Mouse (Mus musculus) left cerebral cortex, adult 9 months (tissue): Measurements from ENCODE around the gene Abcc4.
A peak's percentile ranks its signal among the peaks of the same experiment; 100 is the strongest.
"Not testable (repeated sequence)": the region's sequence is repeated elsewhere in the genome, so short reads cannot be mapped to it uniquely, and the experiment has no call there.

Experiments
- DNase-seq, 2 experiments: peaks; one replicate each; pipeline ENCODE4 v3.0.0; 2022; ENCODE audit warnings: low spot score in 2 of 2

Gene Abcc4

DNA sequence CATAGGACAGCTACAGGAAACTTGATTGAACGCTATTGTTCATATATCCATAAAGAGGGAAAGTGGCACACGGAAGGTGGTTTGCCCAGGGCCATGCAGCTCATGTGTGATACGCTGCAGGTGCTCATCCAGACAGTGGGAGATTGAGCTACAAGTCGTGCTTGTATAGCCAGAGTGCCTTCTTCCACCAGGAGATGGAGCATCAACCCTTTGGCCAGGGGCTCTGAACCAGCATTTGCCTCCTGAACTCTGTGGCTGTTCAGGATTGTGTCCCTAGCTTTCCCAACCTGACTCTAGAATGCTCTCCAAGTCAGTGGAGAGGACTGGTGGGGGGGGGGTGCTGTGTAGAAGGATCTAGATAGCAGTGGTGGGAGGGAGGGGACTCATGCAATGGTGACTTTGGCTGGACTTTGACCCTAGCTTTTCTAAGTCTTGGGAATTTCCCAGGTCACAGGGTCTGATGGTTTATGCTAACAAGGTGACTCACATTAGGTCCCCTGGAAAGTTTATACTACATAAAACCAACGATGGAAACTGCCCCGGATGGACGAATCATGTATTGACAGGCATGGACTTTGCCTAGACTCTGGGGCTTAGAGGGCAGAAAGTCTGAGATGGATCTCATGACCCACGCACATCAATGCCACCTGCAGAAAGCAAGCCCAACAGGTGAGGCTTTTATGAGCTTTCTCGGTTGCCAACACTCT lies 27.6 kb downstream of the Abcc4 start:
- DNase-seq, result no peak

DNA sequence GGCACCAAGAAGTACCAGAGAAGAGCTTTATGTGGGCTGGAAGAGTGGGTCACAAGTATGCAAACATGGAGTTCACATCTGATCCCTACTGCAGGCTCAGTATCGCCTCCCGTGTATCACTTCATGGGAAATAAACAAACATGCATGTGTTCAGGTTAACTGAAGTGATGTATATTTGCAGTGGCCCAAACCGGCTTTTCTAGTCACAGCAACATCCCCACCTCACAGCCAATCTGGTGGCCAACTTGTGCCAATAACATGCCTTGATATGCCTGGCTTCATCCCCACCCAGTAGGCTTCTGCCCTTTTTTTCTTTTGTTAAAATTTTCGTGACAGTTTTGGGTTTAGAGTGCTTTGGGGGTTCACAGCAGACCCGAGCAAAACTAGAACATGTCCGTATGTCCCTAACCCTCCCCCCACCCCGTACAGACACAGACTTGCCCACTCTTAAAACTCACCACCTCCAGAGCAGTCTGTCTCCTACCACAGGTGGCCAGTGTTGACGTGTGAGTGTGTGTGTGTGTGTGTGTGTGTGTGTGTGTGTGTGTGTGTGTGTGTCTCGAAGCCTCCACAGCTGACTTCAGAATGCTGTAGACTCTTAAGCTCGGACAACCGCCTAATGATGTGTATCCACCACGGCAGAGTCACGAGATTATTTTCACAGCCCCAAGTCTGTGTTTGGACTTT lies 29.6 kb downstream of the Abcc4 start:
- DNase-seq, result no peak

DNA sequence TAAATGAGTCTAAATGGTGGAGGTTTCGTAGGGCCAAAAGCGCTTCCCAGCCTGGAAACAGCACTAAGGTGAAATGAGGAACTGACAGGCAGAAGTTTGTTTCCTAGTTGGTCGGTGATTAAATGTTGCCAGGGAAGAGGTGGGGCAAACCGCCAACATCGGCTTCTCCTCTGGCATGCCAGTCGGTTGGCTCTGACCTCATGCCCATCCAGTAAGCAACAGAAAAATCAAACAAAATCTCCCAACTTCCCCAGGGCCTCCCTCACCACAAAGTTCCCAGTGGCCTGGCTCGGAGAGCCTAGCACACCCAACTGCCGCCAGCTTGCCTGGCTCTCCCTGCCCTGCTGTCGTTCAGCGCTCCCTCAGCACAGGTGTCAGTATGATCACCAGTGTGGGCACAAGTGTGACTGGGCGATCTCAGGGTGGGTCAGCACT lies 31.3 kb downstream of the Abcc4 start:
- DNase-seq, result no peak

DNA sequence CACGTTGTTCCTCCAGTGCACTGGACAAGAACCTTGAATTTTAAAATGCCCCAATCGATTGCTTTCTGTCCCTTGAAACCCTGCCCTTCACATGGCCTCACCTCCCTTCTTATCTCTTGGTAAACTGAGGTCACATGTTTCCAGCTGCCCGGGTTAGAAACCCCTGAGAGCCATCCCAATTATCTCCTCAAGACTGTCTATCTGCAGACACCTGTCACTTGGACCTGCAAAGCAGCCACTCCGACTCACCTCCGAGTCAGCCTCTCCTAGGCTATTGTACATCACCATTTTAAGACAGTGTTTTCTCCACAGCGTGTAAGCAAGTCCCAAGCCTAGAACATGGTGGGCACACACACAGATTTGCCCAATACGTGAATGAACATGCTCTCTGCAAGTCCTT lies 31.8 kb downstream of the Abcc4 start:
- DNase-seq, result no peak

DNA sequence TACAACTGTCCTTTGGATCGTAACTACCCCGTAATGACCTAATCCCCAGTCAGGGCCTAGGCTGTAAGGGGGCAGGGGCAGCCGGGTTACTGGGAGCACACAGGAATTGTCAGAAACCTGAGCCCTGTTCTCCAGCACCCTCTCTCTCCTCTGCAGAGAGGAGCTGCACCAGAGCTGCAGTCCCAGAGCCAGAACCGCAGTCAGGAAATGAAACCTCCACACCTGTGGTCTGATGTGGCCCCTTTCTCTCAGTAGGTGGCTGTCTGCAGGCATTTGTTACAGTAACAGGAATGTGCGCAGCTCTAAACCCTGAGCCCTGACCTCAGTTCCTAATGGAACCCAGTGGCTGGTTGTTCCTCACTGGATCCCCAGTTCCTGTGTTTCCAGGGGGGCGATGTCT lies 32.5 kb downstream of the Abcc4 start:
- DNase-seq, result no peak

DNA sequence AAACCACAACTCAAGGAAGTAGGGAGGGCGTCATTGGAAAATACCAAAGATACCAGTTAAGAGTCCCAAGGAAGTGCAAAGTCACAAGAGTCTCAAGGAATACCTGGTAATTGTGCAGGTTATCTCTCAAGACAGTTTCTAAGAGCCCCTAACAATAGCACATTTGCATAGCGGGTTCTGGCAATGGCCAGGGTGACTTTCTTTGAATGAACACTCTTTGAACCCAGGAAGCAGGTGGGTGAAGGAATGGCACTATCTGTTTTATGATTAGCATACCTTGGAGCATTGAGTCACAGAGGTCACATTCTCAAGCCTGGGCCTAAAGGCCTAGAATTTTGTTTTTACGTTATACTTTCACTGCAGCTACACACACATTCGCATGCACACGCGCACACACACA lies 33.1 kb downstream of the Abcc4 start:
- not testable (repeated sequence) for DNase-seq

DNA sequence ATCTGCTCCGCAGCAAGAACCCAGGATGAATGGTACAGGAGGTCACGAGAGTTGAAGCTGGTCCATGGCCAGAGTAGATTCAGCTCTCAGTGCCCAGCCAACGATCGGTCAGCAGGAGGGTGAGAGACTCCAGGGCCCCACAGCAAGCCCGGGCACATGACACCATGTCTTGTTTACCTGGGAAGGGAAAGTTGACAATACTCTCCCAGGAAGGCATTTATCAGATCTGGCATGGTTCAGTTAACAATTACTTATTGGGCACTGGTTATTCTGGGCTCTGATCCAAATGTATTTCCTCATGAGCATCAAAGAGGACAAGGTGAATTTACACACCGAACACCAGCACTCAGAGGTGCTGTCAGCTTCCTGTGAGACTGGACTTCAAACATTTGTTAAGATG lies 38.5 kb downstream of the Abcc4 start:
- no peak for DNase-seq

DNA sequence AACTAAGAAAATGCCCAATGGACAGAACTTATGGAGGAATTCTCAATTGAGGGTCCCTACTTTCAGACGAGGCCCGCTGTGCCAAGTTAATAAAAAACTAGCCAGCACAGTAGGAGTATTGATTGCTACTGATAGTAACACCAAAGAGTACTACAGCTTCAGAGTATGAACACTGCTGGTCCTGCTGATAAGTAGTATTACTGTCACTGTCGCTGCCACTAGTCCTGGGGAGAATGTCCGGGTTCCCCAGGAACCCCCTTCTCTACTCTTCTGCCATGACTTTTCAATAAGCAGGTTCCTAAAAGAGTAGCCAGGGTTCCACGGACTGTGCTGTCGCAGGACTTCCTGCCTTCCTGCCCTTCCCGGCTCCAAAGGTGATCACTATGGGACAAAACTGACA lies 41.4 kb downstream of the Abcc4 start:
- no peak for DNase-seq

DNA sequence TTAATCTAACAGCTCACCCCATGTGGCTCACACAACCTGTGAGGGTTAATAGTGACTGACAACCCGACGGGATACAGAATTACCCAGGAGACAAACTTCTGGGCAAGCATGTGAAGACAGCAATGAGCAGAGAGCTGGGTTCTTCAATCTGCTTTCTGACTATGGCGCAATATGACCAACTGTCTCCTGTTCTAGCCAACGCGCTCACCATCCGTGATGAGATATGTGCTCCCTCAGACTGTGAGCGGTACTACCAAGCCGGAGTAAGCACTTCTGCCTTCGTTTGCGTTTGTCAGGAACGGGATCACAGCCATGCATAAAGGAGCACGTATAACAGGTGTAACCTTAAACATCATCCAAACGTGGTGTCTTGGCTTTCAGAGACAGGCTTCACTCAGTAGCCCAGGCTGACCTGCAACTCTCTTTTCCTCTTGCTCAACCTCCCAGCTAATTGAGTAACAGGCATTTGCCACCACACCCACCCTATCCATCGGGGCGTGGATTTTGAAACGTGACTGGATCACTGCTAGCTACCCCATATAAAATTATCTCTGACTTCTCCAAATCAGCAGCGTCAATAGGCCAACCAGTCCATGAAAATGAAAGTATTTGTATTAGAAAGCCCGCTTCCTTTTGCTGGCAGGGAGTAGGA lies 43.3 kb downstream of the Abcc4 start:
- no peak for DNase-seq

DNA sequence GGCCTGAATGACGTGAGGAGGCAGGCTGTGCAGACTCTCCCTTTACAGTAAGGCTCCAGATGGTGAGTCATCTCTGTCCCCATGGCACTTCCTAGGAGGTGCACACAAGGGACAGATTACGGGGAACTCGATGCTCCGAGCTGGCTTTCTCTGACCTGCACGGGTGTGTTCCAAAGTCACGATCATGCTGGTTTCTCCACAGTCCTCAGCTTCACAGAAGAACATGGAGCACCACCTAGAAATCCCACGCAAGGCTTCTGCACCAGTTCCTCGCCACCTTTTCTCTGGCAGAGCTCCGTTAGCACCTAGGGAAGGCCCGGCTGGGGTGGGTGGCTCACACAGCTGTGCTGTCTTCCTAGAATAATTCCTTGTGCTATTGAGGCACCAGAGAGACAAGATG lies 43.9 kb downstream of the Abcc4 start:
- peak; percentile 52 to 82 for DNase-seq

DNA sequence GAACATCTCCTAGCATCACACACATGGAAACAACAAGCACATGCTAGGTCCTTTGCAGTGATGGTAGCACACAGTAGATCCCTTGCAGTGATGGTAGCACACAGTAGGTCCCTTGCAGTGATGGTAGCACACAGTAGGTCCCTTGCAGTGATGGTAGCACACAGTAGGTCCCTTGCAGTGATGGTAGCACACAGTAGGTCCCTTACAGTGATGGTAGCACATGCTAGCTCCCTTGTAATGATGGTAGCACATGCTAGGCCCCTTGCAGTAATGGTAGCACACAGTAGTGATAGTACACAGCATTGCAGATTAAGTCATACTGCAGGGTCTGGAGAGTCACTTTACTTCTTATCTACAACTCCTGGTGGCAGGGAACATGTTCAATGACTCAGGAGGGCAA lies 46.8 kb downstream of the Abcc4 start:
- no peak for DNase-seq

DNA sequence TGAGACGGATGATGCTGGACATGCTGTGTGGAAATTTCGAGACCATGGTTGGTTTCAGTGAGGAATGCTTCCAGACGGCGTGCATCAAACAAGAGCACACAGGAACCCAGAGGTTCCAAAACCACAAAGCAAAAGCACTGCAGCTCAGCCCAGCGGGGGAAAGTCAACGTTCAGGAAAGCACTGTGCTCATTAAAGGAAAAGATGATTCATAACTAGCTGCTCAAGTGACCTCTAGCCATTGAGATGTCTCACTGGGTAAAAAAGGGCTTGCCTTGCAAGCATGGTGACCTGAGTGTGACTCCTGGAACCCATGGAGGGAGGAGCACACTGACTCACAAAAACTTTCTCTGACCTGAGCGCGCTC lies 47.7 kb downstream of the Abcc4 start:
- DNase-seq, result no peak

DNA sequence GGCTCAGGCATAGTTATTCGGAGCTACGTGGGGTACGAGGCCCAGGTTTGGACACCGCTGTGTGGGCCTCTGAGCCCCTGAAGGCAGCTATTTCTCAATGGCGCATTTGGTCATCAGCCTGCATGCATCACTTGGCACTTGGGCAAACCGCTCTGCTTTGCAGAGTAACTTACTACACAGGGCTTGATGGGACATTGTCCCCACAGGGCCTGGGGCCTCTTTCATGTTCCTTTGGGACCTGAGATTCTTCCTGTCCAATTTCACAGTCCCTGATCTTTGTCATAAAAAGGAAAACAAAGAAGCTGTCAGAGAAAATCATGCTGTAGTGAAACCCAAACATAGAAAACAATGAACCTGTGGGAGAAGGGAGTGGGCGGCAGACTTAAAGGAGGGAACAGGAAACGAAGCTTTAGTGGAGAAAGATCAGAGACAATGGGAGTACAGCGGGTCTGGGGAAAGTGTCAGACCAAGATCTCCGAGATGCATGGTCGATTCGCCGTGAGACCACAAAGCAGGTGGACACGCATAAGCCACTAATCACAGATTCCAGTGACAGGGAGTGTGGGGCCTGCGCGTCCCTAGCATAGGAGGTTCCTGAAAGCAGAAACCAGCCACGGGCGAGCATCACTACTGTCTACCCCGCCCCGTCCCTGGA lies 48.2 kb downstream of the Abcc4 start:
- no peak for DNase-seq

DNA sequence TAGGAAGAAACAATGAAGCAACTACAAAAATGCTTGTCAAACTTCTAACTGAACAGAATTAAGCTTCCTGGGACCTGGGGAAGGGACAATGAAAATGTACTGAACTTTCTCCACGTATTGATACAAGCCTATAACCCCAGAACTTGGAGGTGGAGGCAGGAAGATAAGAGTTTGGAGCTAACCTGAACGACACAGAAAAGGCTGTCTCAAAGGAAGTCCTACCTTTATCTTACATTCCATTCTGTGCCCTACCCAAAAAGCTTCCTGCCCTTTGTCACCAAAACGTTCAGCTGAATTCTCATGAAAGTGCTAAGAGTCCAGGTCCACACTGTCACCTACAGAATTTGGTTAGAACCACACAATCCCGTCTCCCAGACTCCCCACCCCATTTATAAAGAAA lies 48.8 kb downstream of the Abcc4 start:
- DNase-seq, result no peak

DNA sequence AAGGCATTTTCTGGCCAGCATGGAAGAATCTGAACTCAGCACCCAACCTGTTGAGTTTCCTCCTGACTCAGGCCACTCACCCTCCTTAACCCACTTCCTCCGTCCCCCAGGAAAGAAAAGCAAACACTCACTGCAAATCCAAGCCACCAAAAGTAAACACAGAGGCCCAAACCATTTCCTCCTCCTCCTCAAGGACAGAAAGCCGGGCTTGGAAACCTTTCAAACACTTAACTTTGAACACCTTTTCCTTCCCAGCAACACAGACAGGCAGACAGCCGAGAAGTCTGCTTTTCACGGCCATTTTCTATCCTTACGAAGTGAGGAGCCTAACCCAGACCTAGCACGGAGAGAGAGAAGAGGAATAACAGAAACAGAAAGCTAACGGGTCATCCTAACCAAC lies 50.0 kb downstream of the Abcc4 start:
- DNase-seq, result no peak

DNA sequence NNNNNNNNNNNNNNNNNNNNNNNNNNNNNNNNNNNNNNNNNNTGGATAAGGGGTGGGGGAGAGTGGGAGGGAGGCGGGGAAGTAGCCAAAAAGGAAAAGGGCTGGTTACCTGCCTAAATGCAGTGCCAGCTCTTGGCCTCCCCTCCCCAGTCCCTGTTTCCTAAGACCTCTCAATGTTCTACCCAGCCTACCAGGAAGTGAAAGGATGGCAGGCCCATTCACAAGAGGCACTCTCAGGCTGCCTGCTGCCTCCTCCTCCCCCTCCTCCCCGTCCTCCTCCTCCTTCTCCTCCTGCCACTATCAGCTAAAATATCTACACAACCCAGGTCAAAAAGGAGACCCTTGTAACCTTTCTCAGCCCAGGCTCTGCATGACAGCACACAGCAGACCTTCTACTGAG lies 51.1 kb downstream of the Abcc4 start:
- DNase-seq, result no peak

DNA sequence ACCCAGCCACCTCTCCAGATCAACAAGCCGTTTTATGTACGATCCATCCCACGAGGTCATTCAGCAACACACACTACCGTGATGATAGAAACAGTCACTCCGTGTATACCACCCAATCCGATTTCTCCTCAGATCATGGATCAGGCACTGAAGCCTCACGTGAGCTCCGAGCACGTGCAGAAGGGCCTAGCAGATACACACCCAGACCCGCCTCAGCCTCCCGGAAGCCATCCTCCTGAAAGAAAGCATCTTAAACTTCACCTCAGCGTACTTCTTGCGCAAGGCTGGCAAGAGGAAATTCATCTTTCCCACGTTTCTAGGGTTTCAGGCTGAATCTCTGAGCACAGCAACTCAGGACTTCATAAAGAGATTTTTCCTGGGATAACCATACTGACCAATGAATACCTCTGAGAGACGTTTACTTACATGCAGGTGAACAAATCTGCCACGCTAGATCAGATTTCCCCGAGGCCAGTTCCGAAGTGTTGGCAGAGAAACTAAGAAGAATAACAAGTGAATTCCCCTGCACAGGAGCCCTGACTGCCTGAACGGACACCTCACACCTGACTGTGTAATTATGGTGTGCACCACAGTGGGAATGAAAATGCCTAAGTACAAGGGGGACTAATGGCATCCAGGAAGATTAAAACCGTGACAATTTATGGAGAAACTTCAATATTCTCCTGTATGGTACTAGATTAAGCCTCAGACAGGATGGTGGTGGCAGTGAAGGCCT lies 54.1 kb downstream of the Abcc4 start:
- DNase-seq, result no peak

DNA sequence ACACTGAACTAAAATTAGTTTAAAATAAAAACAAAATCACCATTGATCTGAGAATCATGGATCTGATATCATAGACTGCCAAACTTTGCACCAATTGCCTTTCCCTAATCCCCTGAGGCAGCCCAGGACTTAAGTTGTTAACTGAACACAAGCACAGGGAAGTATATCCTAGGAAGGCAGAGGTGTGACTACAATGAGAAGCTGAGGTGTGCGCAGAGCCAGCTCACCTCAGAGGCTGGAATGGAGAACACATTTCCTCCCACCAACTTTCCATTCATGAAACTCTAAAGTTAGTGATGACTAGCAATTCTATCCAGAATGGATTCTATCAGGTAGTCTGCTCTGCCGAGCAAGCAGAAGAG lies 56.1 kb downstream of the Abcc4 start:
- no peak for DNase-seq

DNA sequence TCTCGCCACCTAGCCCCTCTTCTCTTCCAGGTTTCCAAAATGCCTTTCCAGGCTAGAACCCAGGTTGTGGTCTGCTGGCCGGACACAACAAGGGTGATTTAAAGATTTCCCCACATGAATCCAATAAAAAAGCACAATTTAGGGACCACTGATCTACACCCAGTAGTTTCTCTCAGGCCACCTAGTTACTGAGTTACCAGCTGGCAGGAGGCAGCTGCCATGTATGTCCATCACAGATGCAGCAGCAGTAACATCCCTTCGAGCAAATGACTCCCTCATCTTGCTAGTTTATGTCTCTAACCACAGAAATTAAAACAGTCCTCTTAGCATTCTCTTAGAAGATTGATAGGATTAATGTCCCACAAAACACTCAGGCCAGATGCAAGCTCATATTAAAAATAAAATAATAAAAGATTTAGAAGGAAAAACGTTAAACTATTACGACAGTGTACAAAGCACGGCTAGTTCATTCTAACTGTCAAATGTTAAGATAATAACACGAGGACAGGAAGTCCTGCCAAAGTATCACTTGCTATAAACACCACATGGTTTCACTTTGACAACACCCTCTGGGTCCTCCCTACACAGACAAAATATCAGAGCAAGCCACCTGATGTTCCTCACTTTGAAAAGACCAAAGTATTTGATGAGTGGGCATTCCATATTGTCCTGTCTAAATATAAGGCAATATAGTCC lies 56.7 kb downstream of the Abcc4 start:
- no peak for DNase-seq

DNA sequence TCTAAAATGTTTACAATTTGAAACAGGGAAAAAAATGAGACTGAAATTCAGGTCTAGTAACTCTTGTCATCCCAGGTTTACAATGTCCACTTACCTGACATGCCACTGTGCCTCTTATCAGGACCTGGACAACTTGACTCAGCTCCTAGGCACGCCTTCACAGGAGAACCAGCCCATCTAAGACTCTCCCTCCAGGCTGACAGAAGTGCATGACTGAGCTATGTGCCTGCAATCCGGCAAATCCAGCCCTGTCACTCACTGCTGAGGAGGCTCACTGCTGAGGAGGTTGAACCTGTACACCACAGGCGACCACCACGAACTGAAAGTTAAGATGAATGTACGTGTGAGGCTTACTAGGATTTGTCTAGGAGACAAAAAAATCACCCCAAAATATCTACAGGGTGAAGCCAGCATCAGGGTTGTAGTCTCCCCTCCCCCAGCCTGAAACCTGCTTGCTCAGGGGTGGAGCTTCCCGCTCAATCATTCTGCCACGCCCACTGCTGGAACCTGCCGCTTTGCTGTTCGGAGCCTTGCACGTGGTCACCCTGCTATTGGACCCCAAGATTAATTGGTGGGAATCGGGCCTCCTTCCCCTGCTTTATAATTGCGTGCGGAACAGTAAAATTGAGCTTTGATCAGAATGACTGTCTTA lies 63.0 kb downstream of the Abcc4 start:
- not testable (repeated sequence) for DNase-seq

DNA sequence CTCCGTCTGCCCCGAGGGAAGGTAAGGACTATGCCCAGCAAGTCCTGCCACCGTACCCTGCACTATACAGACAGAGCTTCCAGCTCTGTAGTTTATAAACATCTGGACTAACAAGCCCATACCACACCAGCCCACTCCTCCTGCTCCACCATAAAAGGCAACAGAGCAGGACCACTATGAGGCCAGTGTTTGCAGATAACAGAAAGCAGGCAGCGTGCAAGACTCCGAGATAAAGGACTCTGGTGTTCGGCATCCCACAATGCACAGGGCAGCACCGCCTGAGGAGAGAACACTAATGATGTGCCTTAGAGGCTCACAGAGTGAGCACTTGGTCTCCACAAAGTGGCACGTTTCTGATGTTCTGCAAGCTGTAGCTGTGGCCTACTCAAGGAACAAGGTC lies 63.9 kb downstream of the Abcc4 start:
- no peak for DNase-seq
